In the genomic region with DNA sequence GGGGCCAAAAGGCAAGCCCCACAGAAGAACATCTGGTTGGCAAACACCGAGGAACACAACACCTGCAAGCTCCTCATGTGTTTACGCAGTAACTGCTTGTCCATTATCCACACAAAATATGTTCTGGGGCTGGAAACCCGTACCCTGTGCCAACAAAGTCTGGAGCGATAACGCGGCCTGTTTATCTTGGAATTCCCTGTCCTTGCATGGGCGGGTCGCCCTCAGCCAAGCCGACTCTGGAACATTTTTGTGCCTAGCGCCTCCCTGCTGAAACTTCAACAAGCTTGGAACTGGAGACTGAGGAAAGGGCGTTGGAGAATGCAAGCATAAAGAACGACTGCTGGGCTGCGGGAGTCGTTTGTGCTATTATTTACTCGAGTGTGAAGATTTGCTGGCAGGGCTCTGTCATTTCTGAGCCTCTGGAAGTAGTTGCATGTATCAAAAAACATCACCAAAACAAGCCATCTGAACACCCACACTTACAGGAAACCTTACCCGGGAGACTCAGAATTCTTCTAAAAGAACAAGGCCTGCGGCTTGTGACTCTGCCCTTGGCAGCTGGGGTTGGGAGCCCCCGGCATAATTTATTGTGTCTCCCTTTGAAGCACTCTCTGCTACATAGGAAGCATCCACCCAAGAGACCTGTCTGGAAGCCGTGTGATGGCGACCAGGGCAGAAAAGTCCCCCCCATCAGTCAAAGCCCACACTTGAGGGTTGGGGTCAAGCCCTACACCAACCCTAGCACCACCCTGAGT, we compare ENCODE assay signal across 7 mouse cellular contexts.
DNase-seq lines count a peak whose midpoint lies in the region; ATAC-seq lines count a peak whose summit lies in the region.

No protein-coding gene starts in this region.

- no peak overlapping the region for H3K27ac ChIP-seq in limb, embryonic 11.5 days (replicated peaks; ENCODE audit: low read depth, low read length)
- H3K27ac ChIP-seq in stomach, embryonic 14.5 days (ENCODE audit: low read length): no peak overlapping the region

- 65% methylated on average over 20 of the region's 20 CpGs for WGBS in limb, embryonic 11.5 days
- 44% methylated on average over 20 of the region's 20 CpGs for WGBS in stomach, embryonic 14.5 days

- no peak overlapping the region for H3K4me3 ChIP-seq in limb, embryonic 11.5 days (ENCODE audit: low read depth, low read length)
- H3K4me3 ChIP-seq in stomach, embryonic 14.5 days (ENCODE audit: low read depth, low read length): no peak overlapping the region

- no peaks in the 10 kb centered on the region for H3K36me3 ChIP-seq in limb, embryonic 11.5 days (ENCODE audit: control insufficient read depth, insufficient read depth, low read length)
- no peaks in the 10 kb centered on the region for H3K36me3 ChIP-seq in stomach, embryonic 14.5 days (ENCODE audit: control insufficient read depth, insufficient read depth, low read length)

- H3K27me3 ChIP-seq in limb, embryonic 11.5 days (ENCODE audit: control insufficient read depth, insufficient read depth, low read length): no peaks in the 10 kb centered on the region
- no peaks in the 10 kb centered on the region for H3K27me3 ChIP-seq in stomach, embryonic 14.5 days (ENCODE audit: control insufficient read depth, insufficient read depth, low read length)

- H3K4me1 ChIP-seq in limb, embryonic 11.5 days (ENCODE audit: control insufficient read depth, insufficient read depth, low read length): no peaks in the 10 kb centered on the region
- peaks cover 13% of the 10 kb centered on the region for H3K4me1 ChIP-seq in stomach, embryonic 14.5 days (ENCODE audit: control insufficient read depth, insufficient read depth, low read length)

- ATAC-seq in limb, embryonic 11.5 days (ENCODE audit: insufficient number of reproducible peaks, low FRiP score, low TSS enrichment, low read depth): no peak
- ATAC-seq in stomach, embryonic 14.5 days (ENCODE audit: insufficient number of reproducible peaks, insufficient read depth, low FRiP score, low read depth): peak; percentile 61

- H3K9me3 ChIP-seq in limb, embryonic 11.5 days (ENCODE audit: control insufficient read depth, low read length): no peaks in the 10 kb centered on the region
- no peaks in the 10 kb centered on the region for H3K9me3 ChIP-seq in stomach, embryonic 14.5 days (ENCODE audit: control insufficient read depth, low read depth, low read length)

- DNase-seq in ZHBTc4 (ENCODE audit: low read depth, low spot score): peak; percentile 37
- DNase-seq in adrenal gland, adult 8-10 months: peak; percentile 17
- peak; percentile 30 to 73 for DNase-seq in gastrocnemius, postnatal 4 days (ENCODE audit: low spot score in 2 of 2)
- DNase-seq in kidney, adult 9 months: peak; percentile 24
- peak; percentile 27 for DNase-seq in limb, embryonic 11.5 days (ENCODE audit: low spot score)
- no peak for DNase-seq in cerebellum, postnatal 36 days

- H3K9ac ChIP-seq in limb, embryonic 11.5 days (ENCODE audit: low read length): no peak overlapping the region
- no peak overlapping the region for H3K9ac ChIP-seq in stomach, embryonic 14.5 days (replicated peaks; ENCODE audit: low read depth, low read length)

- H3K4me2 ChIP-seq in limb, embryonic 11.5 days (ENCODE audit: low read depth, severe bottlenecking): no peak overlapping the region
- no peak overlapping the region for H3K4me2 ChIP-seq in stomach, embryonic 14.5 days (replicated peaks; ENCODE audit: low read depth, low read length)

Comparison
In these comparisons a context has a peak if more than half of its experiments do, and no peak if none do; other contexts are left out.
1. DNase-seq: peak in ZHBTc4 (single experiment), adrenal gland, adult 8-10 months (single experiment), gastrocnemius, postnatal 4 days (2 of 2), kidney, adult 9 months (single experiment) and limb, embryonic 11.5 days (single experiment); none in cerebellum, postnatal 36 days (0 of 2).